Mouse (Mus musculus): Measurements from ENCODE around the gene Ncor1.
A peak's percentile ranks its signal among the peaks of the same experiment; 100 is the strongest.
"Not testable (repeated sequence)": the region's sequence is repeated elsewhere in the genome, so short reads cannot be mapped to it uniquely, and the experiment has no call there.

The Ncor1 gene

GRCm38 (mm10) chr11:62351948-62352347 is 106.4 kb downstream of the Ncor1 start:
- no peak for DNase-seq

GRCm38 (mm10) chr11:62343002-62343401 is 115.3 kb downstream of the Ncor1 start:
- DNase-seq, result no peak

- no peak for DNase-seq
Observed at GRCm38 (mm10) chr11:62332228-62332627, 126.1 kb downstream of the Ncor1 start.

GRCm38 (mm10) chr11:62331141-62331540 is 127.2 kb downstream of the Ncor1 start:
- DNase-seq, result no peak

- DNase-seq, result no peak
Observed at GRCm38 (mm10) chr11:62323659-62324058, 134.7 kb downstream of the Ncor1 start.

- no peak for DNase-seq
Observed at GRCm38 (mm10) chr11:62320097-62320496, 138.2 kb downstream of the Ncor1 start.

GRCm38 (mm10) chr11:62317746-62318145 is 140.6 kb downstream of the Ncor1 start:
- DNase-seq, result no peak

GRCm38 (mm10) chr11:62314984-62315383 is 143.4 kb downstream of the Ncor1 start:
- DNase-seq, result no peak

- DNase-seq, result no peak
Observed at GRCm38 (mm10) chr11:62309296-62309695, 149.0 kb downstream of the Ncor1 start.

GRCm38 (mm10) chr11:62305866-62306265 is 152.5 kb downstream of the Ncor1 start:
- no peak for DNase-seq

GRCm38 (mm10) chr11:62298883-62299282 is 159.5 kb downstream of the Ncor1 start:
- DNase-seq, result no peak

GRCm38 (mm10) chr11:62294121-62294520 is 164.2 kb downstream of the Ncor1 start:
- no peak for DNase-seq

GRCm38 (mm10) chr11:62287700-62288099 is 170.6 kb downstream of the Ncor1 start:
- DNase-seq, result no peak

- no peak for DNase-seq
Observed at GRCm38 (mm10) chr11:62285020-62285419, 173.3 kb downstream of the Ncor1 start.

GRCm38 (mm10) chr11:62284020-62284419 is 174.3 kb downstream of the Ncor1 start:
- DNase-seq, result not testable (repeated sequence)

GRCm38 (mm10) chr11:62281601-62281997 is 176.7 kb downstream of the Ncor1 start:
- no peak for DNase-seq

- peak; percentile 92 for DNase-seq
Observed at GRCm38 (mm10) chr11:62280675-62281600, 177.4 kb downstream of the Ncor1 start, which contains the start of the genes Zswim7 and Ttc19. Zswim7 (minus strand) TSS chr11:62281375. Ttc19 (plus strand) TSS chr11:62281473.

GRCm38 (mm10) chr11:62278027-62278426 is 180.3 kb downstream of the Ncor1 start:
- peak; percentile 77 for DNase-seq

- DNase-seq, result no peak
Observed at GRCm38 (mm10) chr11:62277086-62277485, 181.3 kb downstream of the Ncor1 start.

GRCm38 (mm10) chr11:62270851-62271250 is 187.5 kb downstream of the Ncor1 start:
- no peak for DNase-seq

GRCm38 (mm10) chr11:62269097-62269496 is 189.2 kb downstream of the Ncor1 start:
- DNase-seq, result no peak

GRCm38 (mm10) chr11:62268381-62268780 is 190.0 kb downstream of the Ncor1 start:
- DNase-seq, result no peak

GRCm38 (mm10) chr11:62266466-62267214 is 191.7 kb downstream of the Ncor1 start:
- no peak for DNase-seq
